Mouse (Mus musculus) heart, embryonic 16.5 days (tissue): ENCODE results near the gene Cd248. TPM values are rescaled to one million over a fixed set of nuclear protein-coding genes. Genes with fewer than 3 reads are reported as not detected.
A peak's percentile ranks its signal among the peaks of the same experiment; 100 is the strongest.
"Not testable (repeated sequence)": the region's sequence is repeated elsewhere in the genome, so short reads cannot be mapped to it uniquely, and the experiment has no call there.

Source experiments
- ATAC-seq: fragments of 200-750 bp; cut with Nextera tagmentation; replicated peaks from 2 replicates; pipeline ENCODE4 v1.8.0; 2017; ENCODE audit warnings: moderate number of reproducible peaks; ENCODE audit not compliant: insufficient read depth, low FRiP score; ENCODE audit errors: extremely low read depth
- H3K27ac ChIP-seq: fragments of 300-500 bp; sonication (generic); 2 replicates; pipeline ENCODE4 v1.5.1; 2014; ENCODE audit warnings: mild to moderate bottlenecking, low read length, control low read depth, moderate library complexity
- H3K27me3 ChIP-seq: fragments of 300-500 bp; sonication (generic); 2 replicates; pipeline ENCODE4 v1.6.1; 2014; ENCODE audit warnings: low read length, mixed read lengths; ENCODE audit not compliant: control insufficient read depth, insufficient read depth
- H3K36me3 ChIP-seq: fragments of 300-500 bp; sonication (generic); 2 replicates; pipeline ENCODE4 v1.6.1; 2014; ENCODE audit not compliant: control insufficient read depth, insufficient read depth
- H3K4me1 ChIP-seq: fragments of 300-500 bp; sonication (generic); 2 replicates; pipeline ENCODE4 v1.6.1; 2014; ENCODE audit warnings: low read length, mixed read lengths; ENCODE audit not compliant: control insufficient read depth, insufficient read depth
- H3K4me2 ChIP-seq: fragments of 300-500 bp; sonication (generic); 2 replicates; pipeline ENCODE4 v1.6.1; 2014; ENCODE audit warnings: low read depth, mild to moderate bottlenecking, control low read depth, low read length
- H3K4me3 ChIP-seq: fragments of 300-500 bp; sonication (generic); 2 replicates; pipeline ENCODE4 v1.5.1; 2014; ENCODE audit warnings: mild to moderate bottlenecking, control low read depth, low read length
- H3K9ac ChIP-seq: fragments of 300-500 bp; sonication (generic); 2 replicates; pipeline ENCODE4 v1.6.1; 2014; ENCODE audit warnings: low read length, control low read depth
- H3K9me3 ChIP-seq: fragments of 300-500 bp; sonication (generic); replicated peaks from 2 replicates; pipeline ENCODE4 v1.6.1; 2016; ENCODE audit warnings: low read length; ENCODE audit not compliant: control insufficient read depth
- WGBS: fragments of 180-500 bp; shearing (Covaris S2); extraction: QIAGEN DNeasy Blood & Tissue Kit; methylation state at CpG from one replicate; pipeline ENCODE4 v1.1.7; 2014; 5-methylcytosine and 5-hydroxymethylcytosine counted together
- polyA plus RNA-seq: library from polyadenylated mRNA; unstranded; fragments of >200 nt; fragmentation: Nextera tagmentation; extraction: Ambion mirVana; gene quantifications from 2 replicates; pipeline ENCODE4 v1.2.1, GENCODE M21; 2015

Gene Cd248
- polyA plus RNA-seq, 1 experiment from 2014 or later, result 23.4 TPM

DNA sequence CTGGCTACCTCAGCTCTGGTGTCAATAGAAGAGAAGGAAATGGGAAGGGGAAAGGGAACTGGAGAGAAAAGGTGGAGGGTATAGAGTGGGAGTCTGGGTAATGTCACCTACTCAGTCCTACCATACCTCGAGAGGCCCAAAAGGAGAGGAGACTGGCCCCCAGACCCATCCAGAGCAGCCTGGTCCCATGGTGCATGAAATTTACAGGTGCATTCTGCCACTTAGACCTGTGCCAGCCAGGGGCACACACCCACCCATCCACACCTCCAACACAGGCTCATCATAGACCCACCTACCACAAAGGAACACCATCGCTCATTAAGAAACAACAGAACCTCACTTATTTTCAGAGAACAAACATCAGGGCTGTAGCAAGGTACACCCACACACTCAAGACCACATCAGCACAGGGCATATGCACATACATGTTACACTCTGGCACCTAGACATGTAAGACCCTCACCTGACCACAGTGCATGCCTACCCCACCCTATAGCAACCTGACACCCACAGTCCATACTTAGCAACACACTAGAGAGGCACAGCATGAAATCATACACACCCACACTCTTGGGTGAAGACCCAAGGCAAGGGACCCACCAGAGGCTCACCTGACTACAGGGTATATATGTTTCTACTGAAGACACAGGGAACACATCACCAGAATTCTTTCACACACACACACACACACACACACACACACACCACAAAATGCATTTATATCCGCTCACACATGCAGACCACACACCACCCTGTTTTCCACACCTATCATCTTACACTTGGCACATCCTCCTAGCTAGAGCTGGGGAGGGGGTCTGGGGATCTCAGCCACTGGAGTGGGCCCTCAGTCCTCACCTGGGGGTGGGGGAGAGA lies 16.3 kb downstream of the Cd248 start:
- WGBS, result 60% methylated on average over 3 of the region's 3 CpGs
- Histone ChIP-seq H3K27me3 (peaks cover 62% of the 10 kb centered on the region), H3K9me3 (no peaks in the 10 kb centered on the region), H3K4me1 (peaks cover 13% of the 10 kb centered on the region), H3K27ac (no peak overlapping the region), H3K4me2 (no peak overlapping the region), H3K36me3 (no peaks in the 10 kb centered on the region), H3K4me3 (peak overlapping the region; percentile 60; the same call in 1 of the 2 replicates), H3K9ac (no peak overlapping the region)
- ATAC-seq, result no peak

- H3K9me3 ChIP-seq, result no peaks in the 10 kb centered on the region
- H3K4me3 ChIP-seq, result peak overlapping the region; percentile 60
- H3K4me1 ChIP-seq, result peaks cover 15% of the 10 kb centered on the region
- H3K9ac ChIP-seq, result peak overlapping the region; percentile 60
- H3K27me3 ChIP-seq, result peaks cover 61% of the 10 kb centered on the region
- H3K4me2 ChIP-seq, result peak overlapping the region; percentile 92
- H3K36me3 ChIP-seq, result no peaks in the 10 kb centered on the region
- 4% methylated on average over 15 of the region's 15 CpGs for WGBS
- no peak overlapping the region for H3K27ac ChIP-seq
- no peak for ATAC-seq
Measured at GRCm38 (mm10) chr19:5084834-5085144, 16.9 kb downstream of the Cd248 start.

DNA sequence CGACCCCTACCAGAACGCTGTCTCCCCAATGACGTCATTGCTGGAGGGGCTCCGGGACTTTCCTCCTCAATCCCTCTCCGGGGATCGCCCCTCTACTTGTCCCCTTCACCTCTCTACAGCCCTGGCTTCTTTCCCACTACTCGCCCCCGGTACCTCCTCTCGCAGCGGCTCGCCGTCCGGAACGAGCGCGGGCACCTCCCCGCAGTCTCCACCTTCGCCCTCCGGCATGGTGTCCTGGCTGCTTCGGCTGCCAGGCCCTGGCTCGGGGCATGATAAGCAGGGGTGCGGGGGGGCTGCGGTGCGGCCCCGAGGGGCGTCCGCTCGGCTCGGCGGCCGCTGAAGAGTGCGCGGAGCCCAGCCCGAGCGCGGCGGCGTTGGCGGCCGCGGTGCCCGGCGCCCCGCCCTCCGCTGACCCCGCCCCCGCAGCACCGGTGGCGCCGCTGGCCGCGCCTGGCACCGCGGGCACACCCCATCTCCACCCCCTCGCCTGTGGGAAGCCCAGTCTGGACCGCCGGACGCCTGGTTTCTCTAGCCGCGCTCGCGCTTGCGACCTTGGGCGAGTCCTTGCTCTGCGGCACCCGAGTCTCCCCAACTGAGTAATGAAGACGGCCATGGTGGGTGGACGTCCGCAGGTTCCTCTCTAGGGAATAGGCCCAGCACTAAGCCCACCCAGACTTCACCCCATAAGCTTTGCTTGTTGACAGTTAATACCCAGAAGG lies 17.4 kb downstream of the Cd248 start, which contains the start of gene Tmem151a:
TSS of gene Tmem151a (minus strand) at position 387 of the 719 bp plus-strand sequence.
- Histone ChIP-seq H3K36me3 (no peaks in the 10 kb centered on the region), H3K4me3 (peak within 1 kb of the TSS; percentile 60), H3K9ac (peak within 1 kb of the TSS; percentile 60), H3K27me3 (peaks cover 56% of the 10 kb centered on the region), H3K9me3 (no peaks in the 10 kb centered on the region), H3K27ac (no peak within 1 kb of the TSS), H3K4me2 (peak within 1 kb of the TSS; percentile 92), H3K4me1 (peaks cover 15% of the 10 kb centered on the region)
- WGBS, result 1% methylated on average over 53 of the region's 69 CpGs
- no peak for ATAC-seq

DNA sequence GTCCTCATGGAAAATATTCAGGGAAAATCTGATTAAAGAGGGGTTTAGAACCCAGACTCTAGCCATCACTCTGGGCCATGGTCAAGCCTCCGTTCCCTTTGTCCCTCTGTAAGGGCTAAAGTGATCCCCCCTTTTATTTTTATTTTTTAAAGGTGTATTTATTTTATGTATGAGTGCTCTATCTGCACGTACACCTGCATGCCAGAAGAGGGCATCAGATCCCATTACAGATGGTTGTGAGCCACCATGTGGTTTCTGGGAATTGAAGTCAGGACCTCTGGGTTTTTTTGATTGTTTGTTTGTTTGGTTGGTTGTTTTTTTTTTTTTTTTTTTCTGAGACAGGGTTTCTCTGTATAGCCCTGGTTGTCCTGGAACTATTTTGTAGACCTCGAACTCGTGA lies 18.7 kb downstream of the Cd248 start:
- H3K36me3 ChIP-seq, ATAC-seq, H3K4me2 ChIP-seq, H3K9me3 ChIP-seq, H3K27ac ChIP-seq, H3K9ac ChIP-seq, H3K4me3 ChIP-seq: not testable (repeated sequence)
- WGBS, result 48% methylated on average over 4 of the region's 4 CpGs
- Histone ChIP-seq H3K27me3 (peaks cover 44% of the 10 kb centered on the region), H3K4me1 (peaks cover 15% of the 10 kb centered on the region)

GRCm38 (mm10) chr19:5087884-5088728 lies 20.2 kb downstream of the Cd248 start, which contains the start of gene Yif1a:
Gene Yif1a (plus strand): TSS chr19:5088538.
- Histone ChIP-seq H3K9ac (peak within 1 kb of the TSS; percentile 83), H3K4me2 (peak within 1 kb of the TSS; percentile 78), H3K4me3 (peak within 1 kb of the TSS; percentile 85), H3K9me3 (no peaks in the 10 kb centered on the region), H3K27ac (peak within 1 kb of the TSS; percentile 79), H3K4me1 (peaks cover 15% of the 10 kb centered on the region), H3K27me3 (peaks cover 31% of the 10 kb centered on the region), H3K36me3 (no peaks in the 10 kb centered on the region)
- WGBS, result under 1% methylated on average over 58 of the region's 58 CpGs
- ATAC-seq, result peak; percentile 91

DNA sequence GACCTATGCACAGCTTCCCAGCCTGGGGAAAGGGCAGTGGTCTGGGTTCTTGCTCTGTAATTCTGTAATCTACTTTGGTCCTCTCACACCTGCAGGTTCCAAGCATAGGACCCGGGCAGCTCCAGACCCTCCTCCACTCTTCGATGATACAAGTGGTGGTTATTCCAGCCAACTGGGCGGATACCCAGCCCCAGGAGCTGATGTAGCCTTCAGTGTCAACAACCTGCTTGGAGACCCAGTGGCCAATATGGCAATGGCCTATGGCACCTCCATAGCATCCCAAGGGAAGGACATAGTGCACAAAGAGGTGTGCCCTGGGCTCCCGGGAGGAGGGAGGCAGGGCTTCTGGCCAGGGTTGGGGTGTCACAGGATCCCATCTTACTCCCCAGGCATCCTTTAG lies 21.4 kb downstream of the Cd248 start:
- 90% methylated on average over 4 of the region's 4 CpGs for WGBS
- Histone ChIP-seq H3K4me3 (peak overlapping the region; percentile 85), H3K9me3 (no peaks in the 10 kb centered on the region), H3K27ac (no peak overlapping the region), H3K36me3 (no peaks in the 10 kb centered on the region), H3K9ac (peak overlapping the region; percentile 83; the same call in 1 of the 2 replicates), H3K4me1 (peaks cover 18% of the 10 kb centered on the region), H3K27me3 (peaks cover 21% of the 10 kb centered on the region), H3K4me2 (peak overlapping the region; percentile 78)
- no peak for ATAC-seq

- no peak overlapping the region for H3K9ac ChIP-seq
- 86% methylated on average over 10 of the region's 10 CpGs for WGBS
- no peaks in the 10 kb centered on the region for H3K27me3 ChIP-seq
- H3K4me2 ChIP-seq, result no peak overlapping the region
- no peak for ATAC-seq
- no peak overlapping the region for H3K4me3 ChIP-seq
- peaks cover 19% of the 10 kb centered on the region for H3K4me1 ChIP-seq
- H3K27ac ChIP-seq, result no peak overlapping the region
- H3K9me3 ChIP-seq, result no peaks in the 10 kb centered on the region
- H3K36me3 ChIP-seq, result no peaks in the 10 kb centered on the region
Measured at GRCm38 (mm10) chr19:5092083-5092482, 24.2 kb downstream of the Cd248 start.

DNA sequence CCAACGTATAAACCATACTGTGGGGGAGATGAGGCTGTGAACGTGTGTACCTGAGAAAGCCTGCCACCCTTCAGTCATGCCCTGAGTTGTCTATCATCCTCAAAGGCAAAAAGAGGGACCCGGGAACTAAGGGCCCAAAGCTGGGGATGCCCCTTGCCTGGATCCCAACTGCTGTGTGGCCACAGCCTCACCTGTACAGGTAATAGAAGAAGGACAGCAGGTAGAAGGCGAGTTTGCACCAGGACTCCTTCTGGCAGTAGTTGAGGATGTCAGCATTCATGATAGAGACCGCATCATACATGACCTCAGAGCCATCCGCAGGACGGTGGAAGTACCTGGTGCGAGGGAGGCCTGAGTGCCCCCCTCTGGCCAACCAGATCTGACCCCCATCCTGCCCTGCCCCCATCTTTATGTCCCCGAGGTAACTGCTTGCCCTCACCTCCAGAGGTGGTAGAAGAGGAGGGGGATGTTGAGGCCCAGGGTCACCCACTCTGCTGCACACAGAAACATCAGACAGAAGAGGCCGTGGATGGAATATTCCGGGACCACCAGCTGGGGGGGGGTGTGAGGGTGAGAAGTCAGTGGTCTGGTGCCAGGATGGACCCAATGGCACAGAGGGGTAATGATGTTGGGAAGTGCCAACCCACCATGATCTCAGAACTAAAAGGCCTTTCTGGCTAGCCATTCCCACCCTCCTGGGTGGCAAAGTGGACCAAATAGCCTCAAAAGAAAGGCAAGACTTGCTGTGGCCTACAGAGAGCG lies 25.8 kb downstream of the Cd248 start:
- Histone ChIP-seq H3K27me3 (no peaks in the 10 kb centered on the region), H3K27ac (no peak overlapping the region), H3K9ac (no peak overlapping the region), H3K4me3 (no peak overlapping the region), H3K4me2 (no peak overlapping the region), H3K4me1 (peaks cover 23% of the 10 kb centered on the region), H3K9me3 (no peaks in the 10 kb centered on the region), H3K36me3 (no peaks in the 10 kb centered on the region)
- ATAC-seq, result no peak
- WGBS, result 64% methylated on average over 12 of the region's 12 CpGs
